Mouse (Mus musculus): ENCODE data around the gene Evc.

GRCm38 (mm10) chr5:37338288-37338687 lies 1.6 kb upstream of the Evc start, which contains the start of gene Evc2:
- TF ChIP-seq UBTF (IDR thresholded peaks at IDR 0.05; ENCODE audit: low read depth, low read length) (no peak), CTCF (conservative IDR thresholded peaks at IDR 0.05 in 1 of 2, IDR thresholded peaks at IDR 0.05 in 1 of 2; ENCODE audit: low read depth in 2 of 2, low read length in 2 of 2) (no peak), ZC3H11A (IDR thresholded peaks at IDR 0.05; ENCODE audit: low read depth, low read length) (no peak), USF1 (IDR thresholded peaks at IDR 0.05; ENCODE audit: low read depth, low read length) (no peak), POLR2A (IDR thresholded peaks at IDR 0.05; ENCODE audit: low read depth, low read length) (no peak), MAZ (IDR thresholded peaks at IDR 0.05; ENCODE audit: low read depth, low read length) (no peak), E2F4 (IDR thresholded peaks at IDR 0.05; ENCODE audit: insufficient replicate concordance, low read depth, low read length) (no peak), RAD21 (IDR thresholded peaks at IDR 0.05; ENCODE audit: low read depth, low read length) (no peak), NRF1 (IDR thresholded peaks at IDR 0.05; ENCODE audit: low read depth, low read length) (no peak), ZMIZ1 (IDR thresholded peaks at IDR 0.05; ENCODE audit: low read depth, low read length) (no peak), ZKSCAN1 (IDR thresholded peaks at IDR 0.05; ENCODE audit: borderline replicate concordance, low read depth, low read length) (no peak), POLR2AphosphoS2 (IDR thresholded peaks at IDR 0.05; ENCODE audit: low read depth, low read length) (no peak), EP300 (IDR thresholded peaks at IDR 0.05; ENCODE audit: low read length) (no peak), PAX5 (IDR thresholded peaks at IDR 0.05; ENCODE audit: low read length) (no peak)
